Mouse (Mus musculus): ENCODE data around the gene Rgs19.

- TF ChIP-seq GATA1 (IDR thresholded peaks at IDR 0.05; ENCODE audit: borderline replicate concordance, low read length) (no peak), FLI1 (IDR thresholded peaks at IDR 0.05; ENCODE audit: low read length) (no peak)
Observed at GRCm38 (mm10) chr2:181679951-181680715, 13.6 kb downstream of the Rgs19 start, which contains the start of gene Tcea2.

Measured in megakaryocyte, embryonic 14.5 days (primary cell).